Mouse (Mus musculus) spleen, postnatal 4 days (tissue): Measurements from ENCODE around the gene Nol3.

ENCODE experiments used
- DNase-seq, 2 experiments: peaks; one replicate each; pipeline ENCODE4 v3.0.0; 2022; ENCODE audit warnings: low spot score in 2 of 2

The Nol3 gene

GRCm38 (mm10) chr8:105306146-105306691, 30.3 kb downstream of the Nol3 start:
- no peak for DNase-seq

- no peak for DNase-seq
These were observed 31.7 kb downstream of the Nol3 start for GRCm38 (mm10) chr8:105307670-105308069.

- DNase-seq, result no peak
These were observed 32.5 kb downstream of the Nol3 start for GRCm38 (mm10) chr8:105308428-105308827.

GRCm38 (mm10) chr8:105309142-105309847, 33.4 kb downstream of the Nol3 start:
- no peak for DNase-seq

- DNase-seq, result no peak
These were observed 34.2 kb downstream of the Nol3 start for GRCm38 (mm10) chr8:105310118-105310517.

DNA sequence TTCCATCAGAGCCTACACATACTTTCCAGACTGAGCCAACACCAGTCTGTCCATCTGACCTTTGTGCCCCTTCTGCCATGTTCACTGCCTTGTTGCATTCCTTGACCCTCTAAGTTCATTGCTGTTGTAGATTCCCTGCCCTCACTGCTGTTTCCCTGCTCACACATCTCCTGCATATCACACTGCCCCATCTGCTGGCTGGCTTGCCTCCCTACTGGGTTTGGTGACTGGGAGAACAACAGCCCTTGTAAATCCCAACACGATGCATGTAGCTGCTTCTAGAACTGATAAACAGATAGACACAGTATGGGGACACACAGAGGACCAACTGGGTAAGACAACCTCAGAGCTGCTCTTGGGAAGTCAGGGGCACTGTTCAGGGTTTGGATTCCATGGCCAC, 35.8 kb downstream of the Nol3 start:
- DNase-seq, result no peak

- peak in 1 of 2 experiments; percentile 51 for DNase-seq
These were observed 37.0 kb downstream of the Nol3 start for GRCm38 (mm10) chr8:105312891-105313481.

GRCm38 (mm10) chr8:105313622-105314402, 37.9 kb downstream of the Nol3 start:
- no peak for DNase-seq

- DNase-seq, result no peak
These were observed 39.3 kb downstream of the Nol3 start for GRCm38 (mm10) chr8:105315073-105315769.

DNA sequence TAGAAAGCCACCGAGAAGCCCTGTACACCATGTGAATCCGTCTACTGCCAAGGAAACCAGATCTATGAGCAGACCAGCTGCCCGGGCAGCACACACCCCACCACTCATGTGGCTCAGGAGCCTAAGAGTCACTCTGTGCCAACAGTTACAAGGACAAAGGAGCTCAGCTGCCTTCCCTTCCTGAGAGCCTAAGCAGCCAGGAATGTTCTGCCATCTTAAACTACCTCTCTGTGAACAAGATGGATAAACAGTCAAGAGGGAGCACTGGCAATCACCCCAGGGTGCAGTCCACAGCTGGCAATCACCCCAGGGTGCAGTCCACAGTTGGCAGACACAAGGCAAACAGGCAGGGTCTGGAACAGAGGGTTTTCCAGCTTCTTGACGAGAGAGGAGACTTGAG, 42.0 kb downstream of the Nol3 start:
- DNase-seq, result no peak

DNA sequence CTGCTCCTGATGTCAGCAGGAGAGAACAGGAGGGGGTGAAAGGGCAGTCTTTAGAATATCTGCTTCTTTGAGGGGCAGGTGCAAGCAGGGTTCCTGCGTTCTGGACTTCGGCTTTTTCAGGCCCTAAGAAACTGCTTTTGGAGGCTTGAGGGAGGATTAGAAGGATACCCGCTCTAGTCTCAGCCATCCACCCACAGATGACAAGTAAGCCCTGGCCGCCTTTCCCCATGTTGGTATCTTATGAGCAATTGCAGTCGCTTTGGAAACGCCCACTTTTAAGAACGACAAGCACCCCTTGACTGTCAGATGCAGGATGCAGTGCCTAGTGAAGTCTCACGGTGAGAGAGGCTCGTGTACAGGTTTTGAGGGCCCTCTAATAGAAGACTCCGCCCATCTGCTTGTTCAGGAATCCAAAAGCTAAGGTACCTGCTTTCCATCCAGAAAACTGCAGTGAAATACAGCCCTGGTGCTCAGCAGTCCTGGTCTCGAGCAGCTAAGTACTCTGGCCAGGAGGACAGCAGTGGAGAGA, 42.8 kb downstream of the Nol3 start:
- no peak for DNase-seq

DNA sequence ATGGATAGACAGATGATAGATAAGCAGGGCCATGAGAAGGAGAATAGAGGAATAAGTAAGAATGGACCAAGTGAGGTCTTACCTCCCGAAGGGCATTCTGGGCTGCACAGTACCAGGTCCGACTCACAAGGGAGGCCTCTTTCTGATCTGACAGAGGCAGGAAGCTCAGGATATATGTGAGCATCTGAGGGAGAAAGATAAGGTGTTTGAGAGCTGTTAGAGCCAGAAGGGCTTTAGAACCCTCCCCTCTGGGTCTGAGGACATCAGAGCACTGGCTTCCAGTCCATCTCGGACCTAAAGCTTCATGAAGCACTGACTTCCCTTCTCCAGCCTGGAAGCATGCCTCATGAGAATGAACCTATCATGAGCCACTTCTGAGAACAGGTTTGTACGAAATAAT, 47.2 kb downstream of the Nol3 start:
- peak in 1 of 2 experiments; percentile 58 for DNase-seq

DNA sequence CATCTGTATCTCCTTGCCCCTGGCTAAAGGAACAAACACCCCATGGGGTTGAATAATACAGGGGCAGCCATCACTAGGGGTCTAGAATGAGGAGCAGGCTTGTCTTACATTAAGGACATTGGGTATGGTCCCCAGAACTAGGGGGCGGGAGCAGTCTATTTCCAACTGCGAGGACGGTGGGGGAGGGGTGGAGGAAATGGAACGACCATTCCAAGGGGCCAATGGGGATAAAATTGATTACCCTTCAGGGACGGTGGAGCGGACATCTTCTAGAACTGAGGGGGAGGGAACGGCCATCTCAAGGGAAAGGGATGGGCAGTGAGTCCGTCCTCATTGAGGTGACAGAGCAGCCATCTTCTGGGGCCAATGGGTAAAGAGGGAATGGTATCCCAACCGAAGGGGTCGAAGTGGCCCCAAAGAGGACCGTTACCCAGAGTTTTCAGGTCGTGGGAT, 49.7 kb downstream of the Nol3 start:
- DNase-seq, result no peak

DNA sequence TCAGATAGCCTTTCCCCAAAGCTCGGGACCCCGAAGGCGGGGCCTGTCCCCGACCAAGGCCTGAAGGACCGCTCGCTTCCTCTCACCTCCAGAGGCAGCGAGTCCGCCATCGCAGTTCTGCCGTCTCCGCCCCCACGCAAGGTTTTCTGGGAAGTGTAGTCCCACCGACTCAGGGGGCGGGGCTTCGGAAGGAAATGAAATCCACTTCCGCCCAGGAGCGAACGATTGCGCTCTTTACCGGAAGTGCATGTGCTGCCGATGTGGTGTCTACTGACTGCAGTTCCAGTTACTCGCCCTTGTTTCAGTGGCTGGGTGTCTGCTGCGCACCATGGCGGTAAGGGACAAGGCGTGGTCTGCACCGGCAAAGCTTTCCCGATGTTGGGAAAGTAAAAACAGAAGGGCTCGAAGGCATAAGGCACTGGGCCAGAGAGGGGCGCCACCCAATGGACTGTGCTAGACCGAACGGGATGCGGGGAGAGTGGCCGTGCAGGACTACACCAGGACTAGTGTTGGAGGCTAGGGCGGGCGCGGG, 50.3 kb downstream of the Nol3 start, which contains the start of the genes Lrrc29 and Tmem208:
Gene Lrrc29, minus strand, starts transcription at position 138 of the 532 bp plus-strand sequence.
Gene Tmem208, plus strand, starts transcription at position 214 of the 532 bp plus-strand sequence.
- peak; percentile 99 for DNase-seq

GRCm38 (mm10) chr8:105326968-105327367, 51.0 kb downstream of the Nol3 start:
- DNase-seq, result no peak

DNA sequence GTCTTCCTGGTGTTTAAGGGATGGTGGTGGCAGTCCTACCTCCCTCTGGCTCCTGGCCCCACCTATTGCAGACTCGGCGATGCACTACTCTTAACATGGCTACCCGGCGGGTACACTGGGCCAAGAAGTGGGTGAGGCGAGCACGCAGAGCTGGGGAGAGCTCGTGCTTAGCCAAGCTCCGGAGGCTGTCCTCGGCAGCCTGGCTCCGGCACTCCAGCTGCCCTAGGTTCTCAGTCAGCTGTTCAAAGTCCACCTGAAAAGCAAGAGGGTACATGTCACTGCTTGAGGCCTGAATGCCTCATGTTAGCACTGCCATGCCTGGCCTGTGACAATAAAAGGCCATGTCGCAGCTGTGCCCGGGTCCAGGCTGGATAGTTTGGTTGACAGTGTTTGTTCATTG, 54.4 kb downstream of the Nol3 start:
- DNase-seq, result no peak

- DNase-seq, result no peak
These were observed 55.5 kb downstream of the Nol3 start for GRCm38 (mm10) chr8:105331469-105331868.
